Mouse (Mus musculus) midbrain, embryonic 16.5 days (tissue): ENCODE measurements around the gene Spdef. TPM values are rescaled to one million over a fixed set of nuclear protein-coding genes. Genes with fewer than 3 reads are reported as not detected.

Source experiments
- ATAC-seq: fragments of 200-750 bp; cut with Nextera tagmentation; 2 replicates; pipeline ENCODE4 v1.8.0; 2017; ENCODE audit warnings: moderate TSS enrichment
- H3K27ac ChIP-seq: fragments of 300-500 bp; sonication (generic); 2 replicates; pipeline ENCODE4 v1.5.1; 2014; ENCODE audit warnings: mild to moderate bottlenecking, low read length, mixed read lengths
- H3K27me3 ChIP-seq: fragments of 300-500 bp; sonication (generic); 2 replicates; pipeline ENCODE4 v1.6.1; 2014; ENCODE audit warnings: low read depth, low read length, mixed read lengths; ENCODE audit not compliant: control insufficient read depth, insufficient read depth
- H3K36me3 ChIP-seq: fragments of 300-500 bp; sonication (generic); 2 replicates; pipeline ENCODE4 v1.6.1; 2014; ENCODE audit warnings: mild to moderate bottlenecking, low read length, moderate library complexity, mixed read lengths; ENCODE audit not compliant: control insufficient read depth, insufficient read depth
- H3K4me1 ChIP-seq: fragments of 300-500 bp; sonication (generic); 2 replicates; pipeline ENCODE4 v1.6.1; 2014; ENCODE audit warnings: mild to moderate bottlenecking, low read length, mixed read lengths; ENCODE audit not compliant: control insufficient read depth, insufficient read depth
- H3K4me2 ChIP-seq: fragments of 300-500 bp; sonication (generic); 2 replicates; pipeline ENCODE4 v1.6.1; 2014; ENCODE audit warnings: mild to moderate bottlenecking, low read length, mixed read lengths
- H3K4me3 ChIP-seq: fragments of 300-500 bp; sonication (generic); 2 replicates; pipeline ENCODE4 v1.5.1; 2014; ENCODE audit warnings: low read depth, mild to moderate bottlenecking, low read length, moderate library complexity, mixed read lengths
- H3K9ac ChIP-seq: fragments of 300-500 bp; sonication (generic); 2 replicates; pipeline ENCODE4 v1.6.1; 2014; ENCODE audit warnings: low read depth, low read length, mixed read lengths
- H3K9me3 ChIP-seq: fragments of 300-500 bp; sonication (generic); replicated peaks from 2 replicates; pipeline ENCODE4 v1.6.1; 2014; ENCODE audit warnings: mild to moderate bottlenecking, low read length, mixed read lengths; ENCODE audit not compliant: control insufficient read depth, poor library complexity, severe bottlenecking
- WGBS: fragments of 180-500 bp; shearing (Covaris S2); extraction: QIAGEN DNeasy Blood & Tissue Kit; methylation state at CpG from one replicate; pipeline ENCODE4 v1.1.7; 2014; 5-methylcytosine and 5-hydroxymethylcytosine counted together
- polyA plus RNA-seq: library from polyadenylated mRNA; unstranded; fragments of >200 nt; fragmentation: Nextera tagmentation; extraction: Ambion mirVana; gene quantifications from 2 replicates; pipeline ENCODE4 v1.2.1, GENCODE M21; 2015

Gene Spdef
- polyA plus RNA-seq: 1.5 and 2.6 TPM in 2 replicates

DNA sequence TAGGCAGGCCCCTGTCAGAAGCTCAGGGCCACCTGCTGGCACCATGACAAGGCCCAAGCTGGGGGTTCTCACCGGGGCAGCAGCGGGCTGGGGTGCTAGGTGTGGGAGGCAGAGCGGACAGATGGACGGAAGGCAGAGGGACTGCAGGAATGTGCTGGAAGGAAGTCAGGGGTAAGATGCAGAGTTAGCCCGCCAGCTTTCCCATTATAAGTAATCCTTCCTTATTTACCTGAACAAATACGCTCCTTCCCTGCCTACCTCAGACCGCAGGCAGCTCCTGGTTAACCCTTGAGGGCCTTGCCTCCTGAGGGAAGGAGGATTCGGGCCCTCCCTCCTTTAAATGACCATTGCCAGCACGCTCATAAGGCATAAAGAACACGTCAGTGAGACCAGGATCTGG, at the start of gene Spdef:
Spdef (minus strand) TSS at position 186 of the 400 bp plus-strand sequence.
- Histone ChIP-seq H3K9ac (no peak within 1 kb of the TSS), H3K27ac (no peak within 1 kb of the TSS), H3K4me3 (no peak within 1 kb of the TSS), H3K27me3 (no peaks in the 10 kb centered on the region), H3K4me2 (no peak within 1 kb of the TSS), H3K36me3 (no peaks in the 10 kb centered on the region), H3K4me1 (0 out of 2 replicates have a peak, but pooled peaks cover 2% of the 10 kb centered on the region), H3K9me3 (no peaks in the 10 kb centered on the region)
- ATAC-seq: no peak
- 79% methylated on average over 10 of the region's 10 CpGs for WGBS

DNA sequence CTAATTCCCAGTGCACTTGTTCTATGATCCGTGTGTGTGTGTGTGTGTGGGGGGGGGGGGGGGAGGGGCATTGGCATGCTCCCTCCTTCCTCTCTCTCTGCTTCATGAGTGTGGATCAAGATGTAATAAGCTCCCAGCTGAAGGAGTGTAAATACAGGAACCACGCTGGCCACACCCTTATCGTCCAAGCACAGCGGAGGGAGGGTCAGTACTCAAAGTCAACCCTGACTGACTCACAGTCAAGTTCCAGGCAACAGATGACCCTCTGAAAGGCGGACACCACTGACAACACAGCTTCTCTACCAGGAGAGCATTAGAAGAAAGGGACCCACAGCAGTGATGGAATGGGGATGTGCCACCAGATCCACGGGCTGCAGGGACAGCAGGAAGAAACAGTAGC, 49.1 kb upstream of the Spdef start:
- H3K4me1 ChIP-seq: no peaks in the 10 kb centered on the region
- no peak overlapping the region for H3K4me3 ChIP-seq
- no peak overlapping the region for H3K4me2 ChIP-seq
- H3K9me3 ChIP-seq: no peaks in the 10 kb centered on the region
- H3K9ac ChIP-seq: no peak overlapping the region
- no peaks in the 10 kb centered on the region for H3K27me3 ChIP-seq
- ATAC-seq: no peak
- no peak overlapping the region for H3K27ac ChIP-seq
- 82% methylated on average over 6 of the region's 6 CpGs for WGBS
- H3K36me3 ChIP-seq: no peaks in the 10 kb centered on the region; the same call in 1 of the 2 replicates

DNA sequence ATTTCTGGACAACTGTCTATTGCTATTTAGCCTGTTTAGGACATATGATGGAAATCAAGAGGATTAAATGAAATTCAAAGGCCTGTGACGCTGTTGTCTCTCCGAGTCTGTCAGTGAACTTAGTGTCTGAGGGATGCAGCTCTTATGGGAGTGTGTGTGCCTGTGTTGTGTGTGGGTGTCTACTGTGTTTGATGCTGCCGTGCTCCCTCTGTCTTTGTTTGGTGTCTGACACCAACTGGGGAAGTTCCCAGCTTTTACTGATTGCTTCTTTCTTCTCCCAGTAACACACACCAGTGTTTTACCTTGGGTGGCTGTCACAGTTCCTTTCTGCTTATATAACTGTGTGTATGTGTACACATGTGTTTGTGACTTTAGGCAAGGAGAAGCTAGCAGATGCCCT, 45.4 kb upstream of the Spdef start:
- Histone ChIP-seq H3K4me1 (no peaks in the 10 kb centered on the region), H3K4me3 (no peak overlapping the region), H3K27me3 (no peaks in the 10 kb centered on the region), H3K36me3 (no peaks in the 10 kb centered on the region), H3K9me3 (no peaks in the 10 kb centered on the region), H3K27ac (no peak overlapping the region), H3K9ac (no peak overlapping the region), H3K4me2 (no peak overlapping the region)
- 90% methylated on average over 3 of the region's 3 CpGs for WGBS
- no peak for ATAC-seq

DNA sequence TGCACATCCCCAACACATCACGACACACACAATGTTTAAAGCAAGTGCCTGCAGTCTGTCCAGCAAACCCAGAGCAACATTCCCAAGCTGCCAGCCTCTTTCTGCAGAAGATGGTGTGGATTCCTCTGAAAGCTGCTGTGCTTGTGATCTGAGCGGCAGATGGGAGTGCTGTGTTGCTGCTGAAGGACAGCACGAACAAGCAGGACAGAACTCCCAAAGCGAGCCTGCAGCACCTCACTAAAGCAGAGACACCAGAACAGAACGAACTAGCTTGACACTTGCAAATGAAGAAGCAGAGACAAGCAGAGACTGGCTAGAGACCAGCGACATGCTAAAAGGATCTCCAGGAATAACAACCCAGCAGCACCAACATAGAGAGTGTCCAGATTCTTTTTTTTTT, 42.9 kb upstream of the Spdef start:
- no peaks in the 10 kb centered on the region for H3K9me3 ChIP-seq
- ATAC-seq: no peak
- no peaks in the 10 kb centered on the region for H3K36me3 ChIP-seq
- H3K4me3 ChIP-seq: no peak overlapping the region
- H3K4me1 ChIP-seq: no peaks in the 10 kb centered on the region
- WGBS: 92% methylated on average over 6 of the region's 6 CpGs
- no peak overlapping the region for H3K4me2 ChIP-seq
- H3K27me3 ChIP-seq: no peaks in the 10 kb centered on the region
- no peak overlapping the region for H3K9ac ChIP-seq
- H3K27ac ChIP-seq: no peak overlapping the region

DNA sequence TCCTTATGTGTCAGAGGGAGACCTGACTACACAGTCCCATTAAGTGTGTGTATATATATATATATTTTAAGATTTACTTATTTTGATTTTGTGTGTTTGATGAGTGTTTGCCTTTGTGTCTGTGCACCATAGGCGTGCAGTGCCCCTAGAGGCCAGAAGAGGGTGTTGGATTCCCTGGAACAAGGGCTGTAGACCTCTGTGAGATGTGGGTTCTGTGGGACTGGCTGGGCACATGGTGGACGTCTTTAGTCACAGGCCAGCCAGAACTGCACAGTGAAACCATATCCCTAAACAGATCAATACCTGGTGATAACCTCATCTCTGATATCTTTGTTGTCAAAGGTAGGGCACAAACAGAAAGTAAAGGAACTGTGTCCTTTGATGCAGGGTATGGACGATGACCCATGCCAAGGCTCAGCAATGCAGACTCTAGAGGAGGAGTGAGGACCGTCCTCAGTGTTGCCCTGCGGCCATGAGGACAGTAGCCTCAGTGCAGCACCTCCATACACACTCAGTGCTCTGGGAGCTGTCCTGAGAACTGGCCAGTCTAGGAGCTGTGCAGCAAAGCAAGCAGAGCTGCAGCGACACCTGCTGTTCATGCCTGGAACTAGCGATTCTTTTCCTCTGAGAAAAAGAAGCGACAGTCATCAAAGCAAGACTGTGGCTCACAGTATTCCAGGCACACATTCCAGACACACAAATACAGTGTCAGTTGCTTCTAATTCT, 40.2 kb upstream of the Spdef start:
- Histone ChIP-seq H3K9ac (no peak overlapping the region), H3K27ac (no peak overlapping the region), H3K27me3 (no peaks in the 10 kb centered on the region), H3K4me1 (no peaks in the 10 kb centered on the region), H3K4me3 (no peak overlapping the region), H3K4me2 (no peak overlapping the region), H3K36me3 (no peaks in the 10 kb centered on the region), H3K9me3 (no peaks in the 10 kb centered on the region)
- 59% methylated on average over 8 of the region's 8 CpGs for WGBS
- ATAC-seq: peak; percentile 76; the same call in 1 of the 2 replicates

DNA sequence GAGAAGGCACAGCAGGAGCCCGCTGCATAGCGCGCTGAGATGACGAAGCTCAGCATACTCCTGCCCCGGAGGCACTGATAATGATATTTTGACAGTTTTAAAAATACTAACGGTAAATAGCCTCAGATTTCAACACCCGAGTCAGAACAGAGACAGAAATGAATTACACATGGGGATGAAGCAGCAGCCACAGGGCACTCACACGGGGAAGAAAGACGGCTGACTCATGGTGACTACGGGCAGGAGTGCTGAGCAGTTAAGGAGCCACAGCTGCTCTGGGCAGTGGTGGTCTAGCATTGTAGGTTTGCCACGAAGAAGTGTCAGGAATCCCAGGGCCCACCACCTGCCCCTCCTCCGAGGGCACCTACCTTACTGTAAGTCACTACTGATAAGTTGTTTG, 38.8 kb upstream of the Spdef start:
- ATAC-seq: no peak
- Histone ChIP-seq H3K36me3 (no peaks in the 10 kb centered on the region), H3K9ac (no peak overlapping the region), H3K4me3 (no peak overlapping the region), H3K4me2 (no peak overlapping the region), H3K9me3 (no peaks in the 10 kb centered on the region), H3K4me1 (no peaks in the 10 kb centered on the region), H3K27ac (no peak overlapping the region), H3K27me3 (no peaks in the 10 kb centered on the region)
- WGBS: 73% methylated on average over 12 of the region's 12 CpGs

DNA sequence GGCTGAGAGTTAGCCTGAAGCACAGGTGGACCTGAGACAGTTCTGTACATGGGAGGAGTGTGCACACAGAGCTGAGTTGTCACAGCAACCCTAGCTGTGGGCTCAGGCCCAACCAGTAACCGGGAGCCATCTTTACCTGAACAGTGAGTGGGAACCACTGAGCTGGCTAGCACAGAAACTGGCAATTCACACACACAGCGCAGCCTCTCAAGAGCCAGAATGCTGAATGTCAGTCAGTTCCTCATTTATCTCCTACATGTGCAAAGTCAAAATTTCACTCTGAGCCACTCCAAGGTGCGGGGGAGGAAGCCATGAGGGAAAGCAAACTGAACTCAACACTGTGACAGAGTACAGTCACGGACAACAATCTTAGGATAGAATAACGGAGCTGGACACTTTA, 38.4 kb upstream of the Spdef start:
- Histone ChIP-seq H3K27me3 (no peaks in the 10 kb centered on the region), H3K36me3 (no peaks in the 10 kb centered on the region), H3K4me2 (no peak overlapping the region), H3K9ac (no peak overlapping the region), H3K4me3 (no peak overlapping the region), H3K4me1 (no peaks in the 10 kb centered on the region), H3K27ac (no peak overlapping the region), H3K9me3 (no peaks in the 10 kb centered on the region)
- no peak for ATAC-seq
- WGBS: 81% methylated on average over 5 of the region's 5 CpGs

DNA sequence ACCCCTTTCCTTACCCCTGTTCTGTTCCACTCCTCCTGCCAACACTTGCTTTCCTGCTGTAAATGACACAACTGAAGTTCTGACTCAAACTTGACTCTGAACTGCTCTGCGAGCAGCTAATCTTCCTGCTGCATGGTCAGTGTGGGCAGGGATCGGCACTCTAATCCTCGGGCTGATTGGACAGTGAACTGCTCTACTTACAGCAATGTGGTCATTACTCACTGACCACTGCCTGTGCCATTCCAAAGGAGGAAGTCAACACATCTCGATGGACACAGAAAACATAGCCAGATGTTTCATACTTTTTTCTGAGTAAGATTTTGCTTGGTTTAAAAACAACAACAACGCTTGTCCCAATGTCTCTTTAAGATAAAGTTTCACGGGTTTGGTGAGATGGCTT, 36.3 kb upstream of the Spdef start:
- Histone ChIP-seq H3K27ac (no peak overlapping the region), H3K36me3 (no peaks in the 10 kb centered on the region), H3K4me1 (peaks cover 5% of the 10 kb centered on the region), H3K27me3 (no peaks in the 10 kb centered on the region), H3K4me3 (no peak overlapping the region), H3K9ac (no peak overlapping the region), H3K4me2 (no peak overlapping the region), H3K9me3 (no peaks in the 10 kb centered on the region)
- no peak for ATAC-seq
- 96% methylated on average over 6 of the region's 6 CpGs for WGBS

DNA sequence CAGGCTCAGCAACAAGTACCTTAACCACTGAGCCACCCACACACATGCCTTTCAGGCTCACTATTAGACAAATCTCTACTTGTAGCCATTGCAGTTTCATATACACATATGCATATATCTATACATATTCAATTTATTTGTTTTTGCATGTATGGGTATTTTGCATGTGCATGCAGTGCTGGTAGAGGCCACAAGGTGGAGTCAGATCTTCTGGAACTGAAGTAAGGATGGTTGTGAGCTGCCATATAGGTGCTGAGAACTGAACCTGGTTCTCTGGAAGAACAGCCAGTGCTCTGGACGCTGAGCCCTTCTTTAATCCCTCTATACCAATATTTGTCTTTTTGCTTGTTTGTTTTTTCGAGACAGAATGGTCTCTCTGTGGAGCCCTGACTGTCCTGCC, 35.7 kb upstream of the Spdef start:
- no peak for ATAC-seq
- H3K4me1 ChIP-seq: peaks cover 5% of the 10 kb centered on the region
- no peak overlapping the region for H3K4me2 ChIP-seq
- no peak overlapping the region for H3K27ac ChIP-seq
- H3K4me3 ChIP-seq: no peak overlapping the region
- no peaks in the 10 kb centered on the region for H3K36me3 ChIP-seq
- H3K9me3 ChIP-seq: no peaks in the 10 kb centered on the region
- H3K27me3 ChIP-seq: no peaks in the 10 kb centered on the region
- H3K9ac ChIP-seq: no peak overlapping the region
- 97% methylated on average over 2 of the region's 2 CpGs for WGBS
